Mouse (Mus musculus): ENCODE results near the gene Cacna1d. TPM values are rescaled to one million over a fixed set of nuclear protein-coding genes. Genes with fewer than 3 reads are reported as not detected.

Gene Cacna1d
- total RNA-seq, 2 experiments from 2014 or later, result 43.1 to 59.1 TPM

DNA sequence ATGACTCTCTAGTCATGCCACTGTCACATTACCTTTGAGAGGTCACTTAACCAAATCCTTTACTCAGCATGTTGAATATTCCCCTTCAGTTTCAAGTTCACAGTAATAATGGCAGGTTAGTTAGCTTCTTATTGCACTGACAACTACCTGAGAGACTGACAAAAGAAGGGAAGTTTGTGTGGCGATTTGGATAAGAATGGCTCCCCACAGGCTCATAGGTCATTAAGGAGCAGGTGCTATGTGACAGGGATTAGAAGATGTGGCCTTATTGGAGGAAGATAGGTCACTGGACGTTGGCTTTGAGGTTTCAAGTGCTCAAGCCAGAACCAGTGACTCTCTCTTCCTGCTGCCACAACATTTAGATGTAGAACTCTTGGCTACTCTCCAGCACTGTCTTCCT lies 77.1 kb downstream of the Cacna1d start:
- DNase-seq (ENCODE audit: low spot score in 2 of 2), result no peak
- intact Hi-C loops (cut with DNase I), result no loop called here

DNA sequence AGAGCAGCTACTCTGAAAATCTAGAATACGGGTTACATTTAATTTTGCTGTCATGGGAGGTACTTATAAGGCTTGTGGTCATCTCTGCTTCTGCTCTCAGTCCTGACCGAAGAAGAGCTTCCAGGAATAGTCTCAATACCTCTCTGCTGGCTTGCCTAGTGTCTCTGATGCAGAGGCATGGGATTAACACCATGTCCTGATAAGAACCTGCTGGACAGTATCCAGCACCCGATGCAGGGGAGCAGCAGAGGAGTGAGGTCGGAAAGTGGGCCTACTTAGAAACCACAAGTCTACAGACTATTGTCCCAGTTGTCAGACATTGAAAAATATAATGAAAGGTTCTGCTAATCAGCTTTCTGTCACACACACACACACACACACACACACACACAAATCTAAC lies 81.9 kb downstream of the Cacna1d start:
- no peak for DNase-seq (ENCODE audit: low spot score in 2 of 2)
- intact Hi-C loops (cut with DNase I), result no loop called here

DNA sequence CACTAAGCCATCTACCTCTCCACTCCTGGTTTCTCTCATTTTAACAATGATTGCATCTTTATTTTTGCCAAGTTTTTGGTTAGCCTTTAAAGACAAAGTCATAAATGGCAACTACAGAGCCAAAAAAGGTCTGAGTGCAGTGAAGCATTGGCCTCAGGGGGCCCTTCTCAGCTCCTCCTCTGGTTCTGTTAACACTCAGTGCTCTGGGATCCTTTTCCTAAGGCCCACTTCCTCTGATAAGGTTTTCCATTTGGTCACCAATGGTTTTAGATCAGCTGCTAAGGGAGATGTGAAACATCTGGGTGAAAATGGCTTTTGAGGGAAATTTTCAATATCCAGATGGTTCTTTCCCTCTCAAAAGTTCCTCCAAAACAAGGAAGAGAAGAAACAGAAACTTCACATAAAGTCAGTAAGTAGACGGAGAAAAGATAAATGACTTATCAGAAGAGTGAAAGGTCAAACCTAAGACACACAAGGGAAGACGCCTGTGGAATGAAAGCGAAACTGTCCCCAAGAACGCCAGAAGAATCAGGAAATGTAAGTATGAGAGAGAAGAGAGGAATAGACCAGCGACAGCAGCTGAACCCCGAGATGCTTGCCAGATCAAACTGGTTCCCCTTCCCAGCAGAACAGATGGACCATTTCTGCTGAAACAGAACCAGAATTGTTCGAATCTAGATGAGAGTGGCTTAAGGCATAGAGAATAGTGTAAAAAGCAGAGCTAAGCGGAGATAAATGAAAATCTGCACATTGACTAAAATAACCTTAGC lies 85.6 kb downstream of the Cacna1d start:
- intact Hi-C loops (cut with DNase I), result no loop called here
- DNase-seq (ENCODE audit: low spot score in 2 of 2), result peak in 1 of 2 experiments; percentile 18

DNA sequence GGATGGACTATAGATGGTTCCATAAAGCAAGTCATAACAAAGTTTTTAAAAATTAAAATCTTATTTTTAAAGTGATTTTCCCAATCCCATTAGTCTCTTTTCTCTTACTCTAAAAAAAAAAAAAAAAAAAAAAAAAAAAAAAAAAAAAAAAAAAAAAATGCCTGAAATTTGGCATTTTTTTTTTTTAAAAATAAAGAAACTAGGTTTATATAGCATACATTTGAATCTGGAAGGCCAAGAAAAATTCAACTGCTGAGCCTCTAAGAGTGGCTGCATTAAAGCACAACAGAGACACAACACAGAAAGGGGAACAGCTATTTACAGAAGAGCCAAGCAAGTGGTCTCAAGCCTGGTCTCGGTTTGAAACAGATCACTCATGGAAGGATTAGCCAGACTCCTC lies 112.9 kb downstream of the Cacna1d start:
- intact Hi-C loops (cut with DNase I), result loop anchor here (5.0 kb wide), 1 partner anchor 74 kb away; no protein-coding TSS in a partner anchor
- no peak for DNase-seq (ENCODE audit: low spot score in 2 of 2)

DNA sequence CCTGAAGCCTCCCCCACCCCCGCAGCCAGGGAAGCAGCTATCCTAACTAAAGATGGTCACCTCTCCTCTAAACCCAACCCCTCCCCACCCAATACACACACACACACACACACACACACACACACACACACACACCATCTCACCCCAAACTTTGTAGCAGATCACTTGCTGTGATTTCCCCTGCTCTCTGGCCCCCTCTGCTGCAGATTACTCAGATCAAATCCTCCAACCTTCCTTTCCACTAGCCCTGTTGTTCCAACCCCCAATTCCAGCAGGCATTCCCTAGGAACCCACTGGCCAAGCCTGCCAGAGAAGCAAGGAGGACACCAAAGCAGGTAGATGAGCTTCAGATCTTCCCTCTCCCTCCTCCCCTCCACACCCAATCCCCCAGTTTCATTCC lies 118.4 kb downstream of the Cacna1d start:
- DNase-seq (ENCODE audit: low spot score in 2 of 2), result no peak
- intact Hi-C loops (cut with DNase I), result no loop called here

DNA sequence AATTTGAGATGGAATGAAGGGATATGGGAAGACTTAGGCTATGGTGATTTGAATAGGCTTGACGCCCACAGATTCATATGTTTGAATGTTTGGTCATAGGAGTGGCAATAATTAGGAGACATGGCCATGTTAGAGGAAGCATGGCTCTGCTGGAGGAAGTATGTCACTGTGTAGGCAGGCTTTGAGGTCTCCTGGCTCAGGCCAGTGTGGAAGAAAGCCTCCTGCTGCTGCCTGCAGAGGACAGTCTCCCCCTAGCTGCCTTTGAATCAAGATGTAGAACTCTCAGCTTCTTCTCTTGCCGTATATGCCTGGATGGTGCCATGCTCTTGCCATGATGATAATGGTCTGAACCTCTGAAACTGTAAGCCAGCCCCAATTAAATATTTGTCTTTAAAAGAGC lies 120.2 kb downstream of the Cacna1d start:
- no peak for DNase-seq (ENCODE audit: low spot score in 2 of 2)
- intact Hi-C loops (cut with DNase I), result no loop called here

DNA sequence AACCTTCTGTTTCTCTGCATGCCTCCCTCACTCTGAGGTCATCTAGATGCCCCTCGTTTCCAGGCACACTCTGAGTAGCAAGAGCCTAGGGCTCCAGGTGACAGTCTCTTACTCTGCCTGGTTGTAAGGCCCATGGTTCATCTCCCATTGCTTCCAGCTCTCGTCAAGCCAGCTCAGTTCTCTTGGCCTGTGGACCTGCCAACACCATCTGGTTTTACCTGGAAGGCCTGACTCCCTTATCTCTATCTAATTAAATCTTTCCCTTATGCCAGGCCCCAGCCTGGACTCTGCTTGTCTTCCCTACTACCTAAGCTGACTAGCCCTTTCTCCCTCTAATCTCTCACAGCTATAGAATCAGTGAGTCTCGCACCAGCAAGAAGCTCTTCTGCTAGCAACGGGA lies 124.2 kb downstream of the Cacna1d start:
- intact Hi-C loops (cut with DNase I), result loop anchor here (5.0 kb wide), 1 partner anchor 90 kb away; no protein-coding TSS in a partner anchor
- DNase-seq (ENCODE audit: low spot score in 2 of 2), result no peak

DNA sequence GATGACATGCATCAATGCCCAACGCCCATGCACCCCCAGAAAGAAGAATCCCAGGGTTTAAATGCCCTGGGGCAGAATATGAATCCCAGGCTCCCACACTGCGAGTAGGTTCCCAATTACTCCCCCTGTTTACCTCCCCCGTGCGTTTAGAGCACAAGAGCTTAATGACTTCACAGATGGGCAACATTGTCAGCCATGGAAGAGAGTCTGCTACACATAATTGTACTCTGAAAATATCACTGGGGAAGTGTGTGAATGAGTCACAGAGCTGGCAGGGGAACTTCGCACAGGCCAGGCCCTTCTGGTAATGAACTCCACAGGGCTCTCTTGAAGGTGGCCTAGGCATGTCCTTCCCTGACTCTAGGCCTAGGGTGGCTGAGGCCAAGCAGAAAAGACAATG lies 125.4 kb downstream of the Cacna1d start:
- intact Hi-C loops (cut with DNase I), result loop anchor here (5.0 kb wide), 1 partner anchor 91 kb away; no protein-coding TSS in a partner anchor

DNA sequence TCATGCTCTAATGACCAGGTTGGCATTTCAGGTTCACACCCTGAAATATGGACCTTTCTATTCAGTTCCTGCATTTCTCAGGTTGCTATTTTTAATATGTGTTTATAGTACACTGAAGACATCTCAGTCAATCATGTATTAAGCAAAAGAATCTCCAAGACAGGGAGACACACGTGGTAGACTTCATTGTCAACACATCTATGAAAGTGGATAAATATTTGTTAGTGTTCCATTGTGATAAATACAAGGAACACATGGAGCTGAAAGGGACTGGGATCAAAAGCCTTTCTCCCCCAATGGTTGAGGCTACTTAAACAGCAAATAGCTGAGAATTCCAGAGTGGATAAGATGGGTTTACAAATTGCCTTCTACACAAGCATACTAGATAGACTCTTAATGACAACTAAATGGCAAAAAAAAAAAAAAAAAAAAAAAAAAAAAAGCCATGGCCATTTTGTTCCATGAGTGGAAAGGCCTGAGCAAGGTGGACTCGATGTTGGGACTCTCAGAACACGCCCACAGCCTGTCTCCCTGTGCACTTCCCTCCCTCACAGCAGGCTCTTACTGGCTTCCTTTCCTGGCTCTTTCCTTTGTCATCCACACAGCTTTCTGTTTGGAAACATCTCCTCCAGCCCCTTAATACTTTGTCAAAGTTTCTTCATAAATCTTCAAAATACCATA lies 127.6 kb downstream of the Cacna1d start:
- intact Hi-C loops (cut with DNase I), result no loop called here
- no peak for DNase-seq (ENCODE audit: low spot score in 2 of 2)

More for the DNA sequence above, 125.4 kb downstream of the Cacna1d start:
- DNase-seq (ENCODE audit: low spot score in 2 of 2), result peak; percentile 29 to 77

DNA sequence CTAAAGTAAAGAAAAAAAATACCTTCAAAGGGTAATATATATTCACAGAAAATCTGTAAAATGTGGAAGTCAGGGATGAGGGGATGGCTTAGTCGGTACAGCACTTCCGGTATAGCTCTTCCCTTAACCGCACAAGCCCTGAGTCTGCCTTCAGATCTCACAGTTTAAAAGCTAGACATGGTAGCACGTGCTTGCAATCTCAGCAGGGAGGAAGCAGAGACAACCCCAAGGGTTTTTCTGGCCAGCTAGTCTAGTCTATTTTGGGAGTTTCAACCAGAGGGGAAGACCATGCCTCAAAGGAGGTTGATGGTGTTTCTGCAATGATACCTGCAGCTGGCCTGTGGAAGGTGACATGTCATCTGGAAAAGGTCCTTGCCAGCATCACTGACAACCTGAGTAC lies 128.9 kb downstream of the Cacna1d start:
- intact Hi-C loops (cut with DNase I), result no loop called here
- DNase-seq (ENCODE audit: low spot score in 2 of 2), result no peak

DNA sequence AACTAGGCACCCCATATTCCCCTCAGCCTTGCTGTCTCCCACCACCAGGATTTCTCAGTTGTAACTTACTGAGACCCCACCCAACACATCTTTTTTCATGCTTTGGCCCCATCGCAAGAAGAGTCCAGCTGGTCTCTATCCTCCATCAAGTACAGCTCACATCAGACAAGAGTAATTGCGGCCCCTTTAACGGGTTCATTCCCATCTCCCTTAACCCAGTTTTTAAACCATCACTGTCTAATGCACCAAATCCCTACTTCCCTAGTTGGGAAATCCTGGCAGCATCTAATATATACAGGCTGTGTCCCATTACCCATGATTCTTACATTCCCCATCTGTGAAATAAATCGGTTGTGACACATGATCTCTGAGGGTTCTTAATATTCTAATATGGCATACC lies 130.8 kb downstream of the Cacna1d start:
- no peak for DNase-seq (ENCODE audit: low spot score in 2 of 2)

DNA sequence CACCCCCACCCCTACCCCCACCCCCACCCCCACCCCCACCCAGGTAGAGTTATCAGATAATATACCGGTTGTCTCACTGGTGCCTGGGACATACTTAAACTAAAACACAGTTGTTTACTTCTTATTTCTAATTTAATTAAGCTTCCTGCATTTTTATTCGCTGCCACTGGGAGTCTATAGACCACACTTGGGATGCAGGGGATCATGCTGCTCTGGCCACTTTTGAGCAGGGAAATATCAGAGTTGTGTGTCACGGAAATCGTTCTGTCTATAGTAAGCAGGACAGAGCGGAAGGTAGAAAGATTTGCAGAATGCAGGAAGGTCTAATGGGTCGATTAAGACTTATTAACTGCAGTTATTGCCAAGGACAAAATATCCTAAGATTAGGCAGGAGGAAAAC lies 131.3 kb downstream of the Cacna1d start:
- DNase-seq (ENCODE audit: low spot score in 2 of 2), result no peak
- intact Hi-C loops (cut with DNase I), result no loop called here

More for the DNA sequence above, 130.8 kb downstream of the Cacna1d start:
- intact Hi-C loops (cut with DNase I), result no loop called here

DNA sequence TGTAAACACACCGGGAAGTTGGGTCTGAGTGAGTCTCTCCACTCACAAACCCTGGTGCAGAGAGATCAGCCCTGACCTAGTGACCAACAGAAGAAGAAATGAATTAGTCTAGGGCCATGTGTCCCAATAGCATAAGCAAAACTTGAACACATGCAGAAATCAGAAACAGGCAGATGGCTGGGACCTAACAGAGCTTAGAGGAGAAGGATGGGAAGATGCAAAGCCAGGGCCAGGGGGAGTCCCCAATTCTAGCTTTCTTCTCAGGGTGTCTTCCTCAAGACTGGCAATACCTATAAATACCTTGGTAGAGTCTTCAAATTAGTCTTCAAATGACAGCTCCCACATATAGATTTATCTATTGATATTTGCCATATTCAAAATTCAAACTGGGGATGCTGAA lies 133.2 kb downstream of the Cacna1d start:
- intact Hi-C loops (cut with DNase I), result no loop called here

DNA sequence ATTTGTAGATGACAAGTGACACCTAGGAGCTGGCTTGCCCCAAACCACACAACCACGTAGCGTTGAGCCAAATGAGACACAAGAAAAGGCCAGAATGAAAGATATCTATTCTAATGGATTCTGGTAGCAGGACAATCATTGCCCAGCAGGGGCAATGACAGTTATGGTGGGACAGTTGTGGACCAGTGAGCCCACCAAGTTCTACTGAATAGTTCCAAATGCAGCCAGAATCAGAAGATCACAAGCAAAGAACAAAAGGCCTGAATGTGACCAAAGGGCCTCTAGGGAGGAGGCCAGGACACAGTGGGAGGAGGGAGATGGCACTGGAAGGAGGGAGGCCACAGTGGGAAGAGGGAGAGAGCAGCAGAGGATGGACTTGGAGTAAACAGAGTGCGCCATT lies 134.8 kb downstream of the Cacna1d start:
- intact Hi-C loops (cut with DNase I), result no loop called here

More for the DNA sequence above, 133.2 kb downstream of the Cacna1d start:
- DNase-seq (ENCODE audit: low spot score in 2 of 2), result no peak

DNA sequence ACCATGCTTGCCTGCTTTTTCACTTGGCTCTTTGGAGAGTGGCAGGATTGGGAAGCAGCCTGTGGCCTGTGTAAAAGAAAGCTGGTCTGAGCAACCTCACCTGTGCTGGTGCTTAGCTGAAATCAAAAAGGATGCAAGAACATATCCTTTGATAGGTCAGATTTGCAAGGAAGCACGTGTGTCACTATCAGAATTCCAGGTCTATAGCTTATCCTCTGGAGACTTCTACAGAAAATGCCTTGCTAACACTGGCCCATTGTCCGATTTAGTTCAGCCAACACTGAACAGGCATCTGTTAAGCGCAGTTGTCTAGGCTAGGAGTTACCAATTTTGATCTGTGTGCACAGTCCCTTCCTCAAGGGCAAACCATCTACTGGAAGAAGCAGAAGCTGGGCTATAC lies 136.5 kb downstream of the Cacna1d start:
- intact Hi-C loops (cut with DNase I), result loop anchor here (5.0 kb wide), 2 partner anchors 72 to 217 kb away; no protein-coding TSS in a partner anchor
- no peak for DNase-seq (ENCODE audit: low spot score in 2 of 2)

More for the DNA sequence above, 134.8 kb downstream of the Cacna1d start:
- DNase-seq (ENCODE audit: low spot score in 2 of 2), result no peak

DNA sequence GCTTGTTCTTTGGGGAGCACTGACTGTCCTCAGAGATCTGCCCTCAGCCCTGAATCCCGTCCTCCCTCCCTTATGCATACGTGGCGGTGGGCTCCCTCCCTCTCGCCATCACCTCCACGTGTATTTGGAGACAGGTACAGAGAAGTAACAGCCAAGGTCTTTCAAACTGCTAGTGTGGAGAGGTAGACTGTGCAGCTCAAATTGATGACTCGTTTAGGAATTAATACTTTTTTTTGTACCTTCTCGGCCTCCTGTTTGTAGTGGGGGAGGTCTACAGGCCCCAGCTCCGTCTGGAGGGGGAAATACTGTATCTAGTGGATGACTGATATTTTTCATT lies 137.2 kb downstream of the Cacna1d start:
- DNase-seq (ENCODE audit: low spot score in 2 of 2), result no peak
- intact Hi-C loops (cut with DNase I), result loop anchor here (5.0 kb wide), 2 partner anchors 72 to 217 kb away; no protein-coding TSS in a partner anchor

DNA sequence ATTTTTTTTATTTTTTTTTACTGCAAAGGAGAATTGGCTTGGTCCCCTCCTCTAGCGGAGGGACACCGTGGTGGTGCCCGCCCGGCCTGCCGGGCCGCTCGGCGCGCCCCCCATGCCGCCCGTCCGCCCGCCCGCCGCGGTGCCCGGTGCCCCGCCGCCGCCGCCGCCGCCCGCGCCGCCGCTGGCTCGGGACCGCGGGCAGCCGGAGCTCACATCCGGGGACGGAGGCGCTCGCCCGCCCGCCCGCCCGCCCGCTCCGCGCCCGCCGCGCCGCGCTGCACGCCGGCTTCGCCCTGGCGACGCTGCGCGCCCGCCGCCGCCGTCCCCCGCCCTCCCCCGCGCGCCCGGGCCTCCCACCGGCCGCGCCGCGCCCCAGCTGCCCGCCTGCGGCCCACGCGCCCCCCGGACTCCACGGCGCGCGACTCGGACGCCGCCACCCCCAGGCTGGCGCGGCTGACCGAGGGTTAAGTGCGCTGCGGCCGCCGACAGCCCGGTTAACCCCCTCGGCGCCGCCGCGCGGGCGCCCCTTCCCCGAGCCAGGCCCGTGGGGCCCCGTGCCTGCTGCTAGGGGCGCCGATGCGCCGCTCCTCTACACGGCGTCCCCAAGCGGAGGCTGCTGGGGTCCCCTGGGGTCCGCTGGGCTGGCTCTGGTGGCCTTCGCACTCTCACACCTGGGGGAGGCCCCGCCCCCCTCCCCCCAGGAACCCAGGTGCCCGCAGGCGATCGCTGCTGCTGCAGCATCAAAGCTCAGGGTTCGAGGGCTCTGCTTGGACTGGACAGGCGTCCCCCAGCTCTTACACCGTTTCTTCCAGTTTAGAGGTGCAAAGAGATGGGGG lies 137.7 kb downstream of the Cacna1d start:
- DNase-seq (ENCODE audit: low spot score in 2 of 2), result peak in 1 of 2 experiments; percentile 33
- intact Hi-C loops (cut with DNase I), result loop anchor here (2.0 to 5.0 kb wide), 3 partner anchors 71 to 216 kb away; no protein-coding TSS in a partner anchor

DNA sequence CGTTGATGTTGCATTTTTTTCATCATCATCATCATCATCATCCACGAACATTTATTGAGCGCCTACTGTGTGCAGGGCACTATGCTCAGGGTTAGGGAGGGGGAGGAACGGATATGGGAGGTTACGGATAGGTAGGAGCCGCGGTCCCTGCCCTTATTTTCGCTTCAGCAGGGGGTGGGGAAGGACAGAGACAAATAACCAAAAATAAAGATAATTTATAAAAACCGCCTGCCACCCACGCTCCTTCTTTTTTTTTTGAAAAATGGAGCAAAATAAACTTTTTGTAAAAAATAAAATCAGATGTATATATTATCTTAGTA lies 138.3 kb downstream of the Cacna1d start:
- intact Hi-C loops (cut with DNase I), result loop anchor here (2.0 to 5.0 kb wide), 3 partner anchors 71 to 216 kb away; no protein-coding TSS in a partner anchor

DNA sequence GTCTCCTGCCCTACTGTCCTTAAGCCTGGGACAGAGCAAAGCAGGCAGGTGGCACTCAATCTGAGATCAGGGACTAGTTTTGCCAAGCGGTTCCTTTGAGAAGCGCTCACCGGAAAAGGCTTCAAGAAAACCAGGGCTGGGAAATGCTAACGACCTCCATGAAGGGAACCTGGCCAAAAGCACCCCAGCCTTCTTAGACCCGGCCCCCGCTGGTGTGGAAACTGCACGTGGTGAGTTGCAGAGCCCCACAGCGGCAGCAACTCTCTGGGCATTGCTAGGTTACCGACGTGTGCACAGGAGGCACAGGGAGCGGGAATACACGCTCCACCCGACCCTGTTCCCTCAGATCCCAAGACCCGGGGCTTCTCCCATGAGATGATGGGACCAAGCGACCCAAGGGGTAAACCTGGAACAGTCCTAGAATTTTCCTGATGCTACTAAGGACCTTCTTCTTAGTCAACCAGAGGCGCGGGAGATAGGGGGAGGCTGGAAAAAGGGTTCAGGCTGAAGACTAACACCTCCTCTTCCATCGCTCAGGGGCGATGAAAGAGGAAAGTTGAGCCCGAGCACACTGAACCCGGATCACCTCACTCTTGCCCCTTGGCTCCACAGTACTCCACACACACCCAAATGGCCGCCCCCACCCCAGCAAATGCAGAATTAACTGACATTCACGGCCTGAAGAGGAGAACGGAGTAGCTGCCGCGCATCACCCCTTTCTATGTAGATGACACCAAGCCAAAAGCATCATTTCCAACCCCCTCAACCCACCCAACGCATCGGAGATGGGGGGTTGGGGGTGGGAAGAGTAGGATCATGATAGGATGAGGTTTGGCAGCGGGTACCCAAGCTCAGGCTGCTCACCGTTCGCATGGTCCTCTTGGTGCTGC lies 138.9 kb downstream of the Cacna1d start:
- intact Hi-C loops (cut with DNase I), result loop anchor here (2.0 to 5.0 kb wide), 3 partner anchors 70 to 215 kb away; no protein-coding TSS in a partner anchor
- peak; percentile 52 to 74 for DNase-seq (ENCODE audit: low spot score in 2 of 2)

More for the DNA sequence above, 138.3 kb downstream of the Cacna1d start:
- DNase-seq (ENCODE audit: low spot score in 2 of 2), result no peak
